In genomic region chr2:152615563-152615962, GRCm38 (mm10) we compare ENCODE assay signal across 9 mouse cellular contexts. TPM values are rescaled to one million over a fixed set of nuclear protein-coding genes. Genes with fewer than 3 reads are reported as not detected.
DNase-seq lines count a peak whose midpoint lies in the region; ATAC-seq and TF ChIP-seq lines count a peak whose summit lies in the region.
"Had no signal": no experiment of that assay in that cellular context is flagged by ENCODE, and none has a peak within 500 bp of the region (broad histone marks: within the 10 kb centered on the region; RNA-seq: fewer than 3 reads in every experiment).

No protein-coding gene starts in this region.

- H3K36me3 ChIP-seq in liver, embryonic 12.5 days, result no peaks in the 10 kb centered on the region
- no peaks in the 10 kb centered on the region for H3K36me3 ChIP-seq in forebrain, embryonic 11.5 days (ENCODE audit: control insufficient read depth, insufficient read depth, low read length)
- H3K36me3 ChIP-seq in midbrain, embryonic 10.5 days, result no peaks in the 10 kb centered on the region
- H3K36me3 ChIP-seq: neural tube, embryonic 12.5 days had no signal

- no peak overlapping the region for H3K4me2 ChIP-seq in liver, embryonic 12.5 days
- H3K4me2 ChIP-seq in forebrain, embryonic 11.5 days (ENCODE audit: low read depth, low read length, severe bottlenecking), result no peak overlapping the region
- H3K4me2 ChIP-seq: neural tube, embryonic 12.5 days had no signal

- no peak overlapping the region for H3K4me3 ChIP-seq in liver, embryonic 12.5 days
- H3K4me3 ChIP-seq in forebrain, embryonic 11.5 days (ENCODE audit: low read depth, low read length), result no peak overlapping the region
- no peak overlapping the region for H3K4me3 ChIP-seq in left cerebral cortex, adult 2 months
- H3K4me3 ChIP-seq in midbrain, embryonic 10.5 days, result no peak overlapping the region
- H3K4me3 ChIP-seq: neural tube, embryonic 12.5 days had no signal

- no peaks in the 10 kb centered on the region for H3K9me3 ChIP-seq in liver, embryonic 12.5 days (replicated peaks)
- no peaks in the 10 kb centered on the region for H3K9me3 ChIP-seq in forebrain, embryonic 11.5 days (ENCODE audit: control insufficient read depth, low read length)
- H3K9me3 ChIP-seq in midbrain, embryonic 10.5 days (replicated peaks), result no peaks in the 10 kb centered on the region
- H3K9me3 ChIP-seq: neural tube, embryonic 12.5 days had no signal

- no peak overlapping the region for H3K9ac ChIP-seq in liver, embryonic 12.5 days
- no peak overlapping the region for H3K9ac ChIP-seq in forebrain, embryonic 11.5 days (ENCODE audit: low read length)
- H3K9ac ChIP-seq: neural tube, embryonic 12.5 days had no signal

- peak; percentile 21 for DNase-seq in liver
- peak; percentile 87 for DNase-seq in brain, embryonic 14.5 days (ENCODE audit: low read depth)
- peak; percentile 61 for DNase-seq in forebrain, embryonic 11.5 days (ENCODE audit: low spot score)
- peak; percentile 64 for DNase-seq in hindlimb bud, embryonic 11.5 days (ENCODE audit: extremely low spot score, low read depth, low spot score)
- DNase-seq in left cerebral cortex, adult 2 months (ENCODE audit: extremely low spot score in 1 of 2, low spot score in 2 of 2), result peak; percentile 46 to 51
- DNase-seq in midbrain, embryonic 10.5 days (ENCODE audit: low spot score), result peak; percentile 60
- DNase-seq in spleen, postnatal 36 days (ENCODE audit: low spot score in 2 of 2), result peak; percentile 25 to 27

- 0 out of 2 replicates have a peak, but pooled peaks cover 14% of the 10 kb centered on the region for H3K27me3 ChIP-seq in liver, embryonic 12.5 days (replicated peaks)
- H3K27me3 ChIP-seq in forebrain, embryonic 11.5 days (ENCODE audit: control insufficient read depth, insufficient read depth, low read length), result no peaks in the 10 kb centered on the region
- H3K27me3 ChIP-seq in midbrain, embryonic 10.5 days (ENCODE audit: low read depth, poor library complexity, severe bottlenecking), result no peaks in the 10 kb centered on the region
- H3K27me3 ChIP-seq: neural tube, embryonic 12.5 days had no signal

- no peaks in the 10 kb centered on the region for H3K4me1 ChIP-seq in liver, embryonic 12.5 days
- H3K4me1 ChIP-seq in forebrain, embryonic 11.5 days (replicated peaks; ENCODE audit: control insufficient read depth, insufficient read depth, low read length), result no peaks in the 10 kb centered on the region
- peaks cover 10% of the 10 kb centered on the region for H3K4me1 ChIP-seq in midbrain, embryonic 10.5 days
- H3K4me1 ChIP-seq: neural tube, embryonic 12.5 days had no signal

- TF ChIP-seq POLR2A in brain, embryonic 14.5 days (IDR thresholded peaks at IDR 0.05; ENCODE audit: borderline replicate concordance, extremely low read depth, insufficient read depth, insufficient read length, poor library complexity, severe bottlenecking), result no peak

- no peak for ATAC-seq in liver, embryonic 12.5 days
- peak; percentile 65 for ATAC-seq in forebrain, embryonic 11.5 days (replicated peaks; ENCODE audit: low FRiP score)

- WGBS in liver, embryonic 12.5 days (ENCODE audit: insufficient replicate concordance), result 11% methylated on average over 7 of the region's 7 CpGs
- WGBS in forebrain, embryonic 11.5 days, result 12% methylated on average over 7 of the region's 7 CpGs
- 13% methylated on average over 7 of the region's 7 CpGs for WGBS in midbrain, embryonic 10.5 days

- peak; percentile 85 for TF ChIP-seq CTCF in brain, embryonic 14.5 days (IDR thresholded peaks at IDR 0.05; ENCODE audit: borderline replicate concordance, extremely low read depth, insufficient read depth, insufficient read length)
- peak; percentile 96 for TF ChIP-seq CTCF in left cerebral cortex, adult 2 months (IDR thresholded peaks at IDR 0.05)

- no peak overlapping the region for H3K27ac ChIP-seq in liver, embryonic 12.5 days
- H3K27ac ChIP-seq in forebrain, embryonic 11.5 days (ENCODE audit: low read depth, low read length), result no peak overlapping the region
- no peak overlapping the region for H3K27ac ChIP-seq in left cerebral cortex, adult 2 months
- no peak overlapping the region for H3K27ac ChIP-seq in midbrain, embryonic 10.5 days (replicated peaks)
- H3K27ac ChIP-seq: neural tube, embryonic 12.5 days had no signal

- intact Hi-C loops in left cerebral cortex, adult 2 months (cut with DNase I), result loop anchor here (1.0 to 5.0 kb wide), 3 partner anchors 42 to 215 kb away; partner anchors contain the start of gene Bcl2l1

RNA-seq across cellular contexts. Expression of gene Defb25, which starts 7.3 kb away (rescaled TPM):
- polyA plus RNA-seq in liver, embryonic 12.5 days (2016; fragmentation: Nextera tagmentation; extraction: Ambion mirVana), result 0.56 TPM in 1 of 2 replicates, not detected in the other
- not detected in 2 replicates for polyA plus RNA-seq in brain, embryonic 14.5 days (2012; rRNA removed)
- polyA plus RNA-seq in forebrain, embryonic 11.5 days (2014; fragmentation: Nextera tagmentation; extraction: Ambion mirVana), result not detected in 2 replicates
- total RNA-seq in left cerebral cortex, adult 2 months (2021), result not detected
- not detected in 2 replicates for polyA plus RNA-seq in midbrain, embryonic 10.5 days (2016; fragmentation: Nextera tagmentation; extraction: Ambion mirVana)
- polyA plus RNA-seq: neural tube, embryonic 12.5 days had no signal

RNA-seq across cellular contexts. Expression of gene Rem1, which starts 11.2 kb away (rescaled TPM):
- 1.3 and 1.4 TPM in 2 replicates for polyA plus RNA-seq in liver, embryonic 12.5 days (2016; fragmentation: Nextera tagmentation; extraction: Ambion mirVana)
- polyA plus RNA-seq in brain, embryonic 14.5 days (2012; rRNA removed), result 0.33 and 0.48 TPM in 2 replicates
- polyA plus RNA-seq in forebrain, embryonic 11.5 days (2014; fragmentation: Nextera tagmentation; extraction: Ambion mirVana), result 0.21 and 0.32 TPM in 2 replicates
- under 1 TPM; 0.65 to 0.68 TPM for total RNA-seq in left cerebral cortex, adult 2 months (2021)
- 0.26 and 0.33 TPM in 2 replicates for polyA plus RNA-seq in midbrain, embryonic 10.5 days (2016; fragmentation: Nextera tagmentation; extraction: Ambion mirVana)

RNA-seq across cellular contexts. Expression of gene Defb36, which starts 11.4 kb away (rescaled TPM):
- not detected in 2 replicates for polyA plus RNA-seq in liver, embryonic 12.5 days (2016; fragmentation: Nextera tagmentation; extraction: Ambion mirVana)
- polyA plus RNA-seq in brain, embryonic 14.5 days (2012; rRNA removed), result not detected in 2 replicates
- not detected in 2 replicates for polyA plus RNA-seq in forebrain, embryonic 11.5 days (2014; fragmentation: Nextera tagmentation; extraction: Ambion mirVana)
- not detected for total RNA-seq in left cerebral cortex, adult 2 months (2021)
- polyA plus RNA-seq in midbrain, embryonic 10.5 days (2016; fragmentation: Nextera tagmentation; extraction: Ambion mirVana), result not detected in 2 replicates
- polyA plus RNA-seq: neural tube, embryonic 12.5 days had no signal

RNA-seq across cellular contexts. Expression of gene Defb45, which starts 16.4 kb away (rescaled TPM):
- polyA plus RNA-seq in liver, embryonic 12.5 days (2016; fragmentation: Nextera tagmentation; extraction: Ambion mirVana), result not detected in 2 replicates
- not detected in 2 replicates for polyA plus RNA-seq in brain, embryonic 14.5 days (2012; rRNA removed)
- polyA plus RNA-seq in forebrain, embryonic 11.5 days (2014; fragmentation: Nextera tagmentation; extraction: Ambion mirVana), result not detected in 2 replicates
- not detected for total RNA-seq in left cerebral cortex, adult 2 months (2021)
- polyA plus RNA-seq in midbrain, embryonic 10.5 days (2016; fragmentation: Nextera tagmentation; extraction: Ambion mirVana), result not detected in 2 replicates
- polyA plus RNA-seq: neural tube, embryonic 12.5 days had no signal

RNA-seq across cellular contexts. Expression of gene Defb19, which starts 35.5 kb away (rescaled TPM):
- not detected in 2 replicates for polyA plus RNA-seq in liver, embryonic 12.5 days (2016; fragmentation: Nextera tagmentation; extraction: Ambion mirVana)
- not detected in 2 replicates for polyA plus RNA-seq in brain, embryonic 14.5 days (2012; rRNA removed)
- polyA plus RNA-seq in forebrain, embryonic 11.5 days (2014; fragmentation: Nextera tagmentation; extraction: Ambion mirVana), result not detected in 2 replicates
- not detected for total RNA-seq in left cerebral cortex, adult 2 months (2021)
- polyA plus RNA-seq in midbrain, embryonic 10.5 days (2016; fragmentation: Nextera tagmentation; extraction: Ambion mirVana), result not detected in 2 replicates
- polyA plus RNA-seq: neural tube, embryonic 12.5 days had no signal

Comparison
In these comparisons a context has a peak if more than half of its experiments do, and no peak if none do; other contexts are left out.
1. DNase-seq: peak in every context shown above with its lines; median percentile 87 in brain, embryonic 14.5 days; 64 in hindlimb bud, embryonic 11.5 days; 61 in forebrain, embryonic 11.5 days; 60 in midbrain, embryonic 10.5 days; 48 in left cerebral cortex, adult 2 months; 26 in spleen, postnatal 36 days; 21 in liver.